Mouse (Mus musculus) neural tube, embryonic 15.5 days (tissue): ENCODE data around the gene Angptl6. TPM values are rescaled to one million over a fixed set of nuclear protein-coding genes. Genes with fewer than 3 reads are reported as not detected.

ENCODE experiments used
- ATAC-seq: fragments of 200-750 bp; cut with Nextera tagmentation; 2 replicates; pipeline ENCODE4 v1.8.0; 2017; ENCODE audit warnings: mild to moderate bottlenecking, moderate TSS enrichment, moderate library complexity; ENCODE audit not compliant: low FRiP score
- H3K27ac ChIP-seq: fragments of 300-500 bp; sonication (generic); replicated peaks from 2 replicates; pipeline ENCODE4 v1.5.1; 2015; ENCODE audit warnings: mild to moderate bottlenecking, inconsistent platforms
- H3K27me3 ChIP-seq: fragments of 300-500 bp; sonication (generic); replicated peaks from 2 replicates; pipeline ENCODE4 v1.6.1; 2015; ENCODE audit warnings: inconsistent platforms
- H3K36me3 ChIP-seq: fragments of 300-500 bp; sonication (generic); 2 replicates; pipeline ENCODE4 v1.6.1; 2015; ENCODE audit warnings: inconsistent platforms
- H3K4me1 ChIP-seq: fragments of 300-500 bp; sonication (generic); 2 replicates; pipeline ENCODE4 v1.6.1; 2015; ENCODE audit warnings: inconsistent platforms
- H3K4me2 ChIP-seq: fragments of 300-500 bp; sonication (generic); 2 replicates; pipeline ENCODE4 v1.6.1; 2015; ENCODE audit warnings: inconsistent platforms, mild to moderate bottlenecking, moderate library complexity
- H3K4me3 ChIP-seq: fragments of 300-500 bp; sonication (generic); replicated peaks from 2 replicates; pipeline ENCODE4 v1.5.1; 2015; ENCODE audit warnings: mild to moderate bottlenecking, inconsistent platforms
- H3K9ac ChIP-seq: fragments of 300-500 bp; sonication (generic); replicated peaks from 2 replicates; pipeline ENCODE4 v1.6.1; 2015; ENCODE audit warnings: mild to moderate bottlenecking, inconsistent platforms
- H3K9me3 ChIP-seq: fragments of 300-500 bp; sonication (generic); replicated peaks from 2 replicates; pipeline ENCODE4 v1.6.1; 2016; ENCODE audit warnings: inconsistent platforms
- WGBS: fragments of 180-500 bp; shearing (Covaris S2); methylation state at CpG from one replicate; pipeline ENCODE4 v1.1.7; 2015; ENCODE audit warnings: mixed read lengths; 5-methylcytosine and 5-hydroxymethylcytosine counted together
- polyA plus RNA-seq: library from polyadenylated mRNA; unstranded; fragments of >200 nt; fragmentation: Nextera tagmentation; extraction: Ambion mirVana; gene quantifications from 2 replicates; pipeline ENCODE4 v1.2.1, GENCODE M21; 2015

Angptl6 gene
- polyA plus RNA-seq, 1 experiment from 2014 or later, result 11.8 TPM

DNA sequence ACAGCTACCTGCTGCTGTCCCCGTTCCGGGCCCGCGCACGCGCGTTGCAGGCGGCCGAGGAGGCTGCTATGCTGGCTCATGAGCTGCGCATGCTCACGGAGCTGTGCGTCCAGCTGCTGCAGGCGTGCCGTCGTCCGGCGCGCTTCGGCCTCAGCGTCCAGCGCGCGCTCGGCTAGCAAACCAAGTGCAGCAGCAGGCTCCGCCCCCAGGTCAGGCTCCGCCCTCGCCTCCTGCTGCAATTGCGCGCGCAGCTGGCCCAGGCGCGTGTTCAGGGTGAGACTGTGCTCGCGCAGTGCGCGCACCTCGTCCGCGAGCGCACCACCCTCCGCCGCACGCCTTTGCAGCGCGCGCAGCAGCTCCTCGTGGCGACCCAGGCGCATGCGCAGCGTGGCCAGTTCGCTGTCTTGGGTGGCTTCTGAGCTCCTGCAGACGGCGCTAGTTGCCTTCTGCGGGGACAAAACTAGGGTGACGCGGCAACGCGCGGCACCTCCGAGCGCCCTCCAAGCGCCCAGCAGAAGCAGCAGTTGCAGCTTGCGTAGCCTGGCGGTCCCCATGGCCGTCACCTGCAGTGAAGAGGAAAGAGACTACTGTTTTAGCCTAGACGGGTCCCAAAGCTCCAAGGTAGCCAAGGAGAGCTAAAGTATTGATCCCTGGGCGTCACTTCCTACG lies 1.4 kb downstream of the Angptl6 start:
- WGBS, result under 1% methylated on average over 69 of the region's 69 CpGs
- peak overlapping the region; percentile 52 for H3K9ac ChIP-seq
- no peaks in the 10 kb centered on the region for H3K36me3 ChIP-seq
- ATAC-seq, result peak; percentile 93
- H3K4me1 ChIP-seq, result peaks cover 18% of the 10 kb centered on the region
- no peaks in the 10 kb centered on the region for H3K9me3 ChIP-seq
- H3K27ac ChIP-seq, result peak overlapping the region; percentile 96
- H3K27me3 ChIP-seq, result no peaks in the 10 kb centered on the region
- H3K4me3 ChIP-seq, result peak overlapping the region; percentile 45
- peak overlapping the region; percentile 67 for H3K4me2 ChIP-seq

DNA sequence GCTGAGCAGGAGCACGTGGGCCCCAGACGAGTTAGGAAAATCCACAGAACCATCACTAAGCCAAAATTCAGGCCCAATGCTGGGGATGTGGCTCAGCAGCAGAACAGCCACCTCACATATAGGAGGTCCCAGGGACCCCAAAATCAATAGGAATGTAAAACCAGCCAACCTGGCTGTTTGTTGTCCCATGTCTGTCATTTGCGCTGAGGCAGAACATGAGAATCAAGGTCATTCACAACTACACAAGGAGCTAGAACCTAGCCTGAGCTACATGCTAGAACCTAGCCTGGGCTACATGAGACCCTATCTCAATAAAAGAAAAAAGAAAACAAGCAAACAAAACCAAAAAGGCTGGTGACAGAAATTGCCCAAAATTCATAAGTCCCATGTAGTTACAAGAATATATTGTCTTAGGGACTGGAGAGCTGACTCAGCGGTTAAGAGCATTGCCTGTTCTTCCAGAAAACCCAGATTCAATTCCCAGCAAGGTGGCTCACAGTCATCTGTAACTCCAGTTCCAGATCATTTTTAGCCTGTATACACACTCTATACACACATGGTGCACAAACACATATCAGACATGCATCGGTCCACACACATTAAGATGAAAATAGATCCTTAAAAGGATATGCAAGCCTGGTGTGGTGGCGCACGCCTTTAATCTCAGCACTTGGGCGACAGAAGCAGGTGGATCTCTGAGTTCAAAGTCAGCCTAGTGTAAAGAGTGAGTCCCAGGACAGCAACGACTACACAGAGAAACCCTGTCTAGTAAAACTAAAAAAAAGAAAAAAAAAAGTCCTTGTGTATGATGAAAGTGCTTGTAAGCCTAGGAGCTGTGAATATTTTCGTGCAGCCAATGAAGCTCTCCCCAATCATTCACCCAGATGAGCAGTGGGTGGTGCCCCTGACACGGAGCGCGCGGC lies 2.1 kb downstream of the Angptl6 start:
- H3K4me1 ChIP-seq, result peaks cover 18% of the 10 kb centered on the region
- 0 out of 2 replicates have a peak, but pooled peaks cover under 1% of the 10 kb centered on the region for H3K27me3 ChIP-seq
- H3K4me2 ChIP-seq, result peak overlapping the region; percentile 67
- no peaks in the 10 kb centered on the region for H3K9me3 ChIP-seq
- 33% methylated on average over 14 of the region's 14 CpGs for WGBS
- peak overlapping the region; percentile 45 for H3K4me3 ChIP-seq
- ATAC-seq, result peak; percentile 4; the same call in 1 of the 2 replicates
- no peaks in the 10 kb centered on the region for H3K36me3 ChIP-seq
- H3K9ac ChIP-seq, result peak overlapping the region; percentile 45
- H3K27ac ChIP-seq, result peak overlapping the region; percentile 96

DNA sequence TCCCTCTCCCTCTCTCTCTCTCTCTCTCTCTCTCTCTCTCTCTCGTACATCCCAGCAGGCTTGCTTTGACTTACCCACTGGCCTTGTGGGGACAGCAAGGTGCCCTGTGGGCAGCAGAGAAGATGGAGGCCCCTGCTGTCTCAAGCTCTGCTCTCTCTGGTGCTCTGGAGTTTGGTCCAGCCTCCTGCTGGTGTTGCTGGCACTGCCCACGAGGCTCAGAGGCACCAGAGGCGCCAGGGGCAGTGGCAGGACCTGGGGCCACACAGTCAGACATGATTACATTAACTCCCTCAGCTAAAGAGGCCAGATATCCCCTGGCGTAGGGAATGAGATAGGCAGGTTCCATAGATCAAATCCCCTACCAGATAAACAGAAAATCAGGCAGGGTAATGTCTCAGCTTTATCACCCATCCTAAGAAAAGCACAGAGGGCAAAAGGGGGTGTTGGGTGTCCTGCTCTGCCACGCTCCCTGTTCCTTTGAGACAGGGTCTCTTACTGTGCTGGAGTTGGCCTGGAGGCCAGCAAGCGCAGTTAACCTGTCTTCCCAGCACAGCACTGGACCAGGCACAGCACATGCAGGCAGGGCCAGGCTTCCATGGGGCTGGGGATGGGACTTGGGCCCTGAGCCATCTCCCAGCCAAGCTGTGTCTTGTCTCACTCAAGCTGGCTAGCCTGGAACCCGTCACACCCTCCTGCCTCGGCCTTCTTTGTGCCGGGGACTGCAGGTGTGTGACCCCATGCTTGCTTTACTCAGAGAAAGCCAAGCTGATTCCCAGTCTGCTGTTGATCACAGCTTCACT lies 3.0 kb downstream of the Angptl6 start:
- WGBS, result 79% methylated on average over 8 of the region's 9 CpGs
- no peaks in the 10 kb centered on the region for H3K9me3 ChIP-seq
- no peak overlapping the region for H3K4me3 ChIP-seq
- peaks cover 18% of the 10 kb centered on the region for H3K4me1 ChIP-seq
- no peak overlapping the region for H3K4me2 ChIP-seq
- no peak overlapping the region for H3K27ac ChIP-seq
- H3K9ac ChIP-seq, result no peak overlapping the region
- H3K36me3 ChIP-seq, result no peaks in the 10 kb centered on the region
- no peak for ATAC-seq
- 0 out of 2 replicates have a peak, but pooled peaks cover 3% of the 10 kb centered on the region for H3K27me3 ChIP-seq

DNA sequence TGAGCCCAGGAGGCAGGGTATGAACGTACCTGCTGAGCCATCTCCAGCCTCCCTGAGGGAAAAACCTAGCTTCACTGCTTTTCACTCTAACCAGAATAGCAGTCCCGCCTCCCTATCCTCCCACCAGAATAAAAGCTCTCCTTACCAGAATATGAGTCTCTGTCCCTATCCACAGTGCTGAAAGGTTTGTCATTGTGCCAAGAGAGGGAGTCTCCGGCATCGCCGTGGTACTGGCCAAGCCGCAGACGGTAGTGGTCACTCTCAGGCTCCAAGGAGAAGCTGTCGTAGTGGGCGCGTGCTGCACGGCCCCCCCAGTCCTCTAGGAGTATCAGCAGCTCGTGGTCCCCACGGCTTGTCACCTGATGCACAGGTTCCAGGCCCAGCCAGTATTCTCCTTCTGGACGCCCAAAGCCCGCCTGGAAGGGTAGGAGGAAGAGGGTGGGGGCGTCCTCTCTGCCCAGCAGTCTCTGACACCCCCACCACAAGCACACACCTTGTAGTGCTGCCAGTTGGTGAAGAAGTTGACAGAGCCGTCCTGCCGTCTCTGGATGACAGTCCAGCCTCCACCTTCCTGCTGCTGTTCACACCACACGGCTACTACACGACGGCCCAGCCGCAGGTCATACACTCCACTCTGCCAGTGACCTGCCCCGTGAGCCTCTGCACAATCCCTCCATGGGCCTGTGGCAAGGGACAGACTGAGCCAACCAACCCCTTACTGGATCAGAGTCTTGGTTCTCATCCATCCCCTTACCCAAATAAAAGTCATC lies 4.3 kb downstream of the Angptl6 start:
- Histone ChIP-seq H3K36me3 (no peaks in the 10 kb centered on the region), H3K27me3 (peaks cover 14% of the 10 kb centered on the region), H3K9ac (no peak overlapping the region), H3K9me3 (no peaks in the 10 kb centered on the region), H3K27ac (no peak overlapping the region), H3K4me3 (no peak overlapping the region), H3K4me1 (peaks cover 18% of the 10 kb centered on the region), H3K4me2 (no peak overlapping the region)
- no peak for ATAC-seq
- 71% methylated on average over 23 of the region's 23 CpGs for WGBS

DNA sequence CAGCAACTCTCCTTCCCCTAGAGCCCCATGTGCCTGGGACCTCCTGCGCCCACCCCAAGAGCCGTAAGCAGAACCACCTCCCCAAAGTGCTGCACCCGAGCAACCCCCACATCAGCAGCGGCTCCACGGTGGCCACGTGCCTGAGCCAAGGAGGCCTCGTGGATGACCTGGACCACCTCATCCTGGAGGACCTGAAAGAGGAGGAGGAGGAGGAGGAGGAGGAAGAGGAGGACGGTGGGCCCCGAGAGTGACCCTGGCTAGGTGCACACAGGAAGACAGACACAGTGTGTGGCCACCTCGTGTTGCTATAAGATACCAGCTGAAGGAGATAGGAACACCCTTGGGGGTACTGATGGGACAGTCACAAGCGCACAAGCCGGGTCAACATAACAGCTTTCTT lies 6.0 kb downstream of the Angptl6 start:
- H3K27ac ChIP-seq, result no peak overlapping the region
- no peak for ATAC-seq
- no peak overlapping the region for H3K4me2 ChIP-seq
- no peaks in the 10 kb centered on the region for H3K36me3 ChIP-seq
- H3K9me3 ChIP-seq, result no peaks in the 10 kb centered on the region
- no peak overlapping the region for H3K4me3 ChIP-seq
- peaks cover 21% of the 10 kb centered on the region for H3K4me1 ChIP-seq
- H3K9ac ChIP-seq, result no peak overlapping the region
- peaks cover 31% of the 10 kb centered on the region for H3K27me3 ChIP-seq
- whole genome bisulfite sequencing, result 92% methylated on average over 12 of the region's 12 CpGs

DNA sequence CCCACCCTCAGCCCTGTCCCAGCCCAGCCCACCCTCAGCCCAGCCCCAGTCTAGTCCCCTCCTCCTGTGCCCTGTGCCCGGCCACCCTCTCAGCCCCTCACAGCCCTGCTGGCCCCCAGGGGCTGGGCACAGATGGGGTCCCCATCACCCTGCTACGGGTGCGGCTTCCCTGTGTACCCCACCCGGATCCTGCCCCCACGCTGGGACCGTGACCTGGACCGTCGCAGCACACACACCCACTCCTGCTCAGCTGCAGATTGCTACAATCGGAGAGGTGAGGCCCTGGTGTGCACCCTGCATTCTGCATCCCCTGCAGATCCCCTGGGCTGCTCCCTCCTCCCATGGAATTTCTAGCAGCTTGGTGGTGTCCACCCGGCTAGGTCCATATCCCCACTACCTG lies 6.5 kb downstream of the Angptl6 start:
- Histone ChIP-seq H3K4me1 (peaks cover 22% of the 10 kb centered on the region), H3K4me2 (no peak overlapping the region), H3K27ac (no peak overlapping the region), H3K36me3 (no peaks in the 10 kb centered on the region), H3K9me3 (no peaks in the 10 kb centered on the region), H3K9ac (no peak overlapping the region), H3K4me3 (no peak overlapping the region), H3K27me3 (peaks cover 34% of the 10 kb centered on the region)
- WGBS, result 91% methylated on average over 10 of the region's 10 CpGs
- ATAC-seq, result no peak

DNA sequence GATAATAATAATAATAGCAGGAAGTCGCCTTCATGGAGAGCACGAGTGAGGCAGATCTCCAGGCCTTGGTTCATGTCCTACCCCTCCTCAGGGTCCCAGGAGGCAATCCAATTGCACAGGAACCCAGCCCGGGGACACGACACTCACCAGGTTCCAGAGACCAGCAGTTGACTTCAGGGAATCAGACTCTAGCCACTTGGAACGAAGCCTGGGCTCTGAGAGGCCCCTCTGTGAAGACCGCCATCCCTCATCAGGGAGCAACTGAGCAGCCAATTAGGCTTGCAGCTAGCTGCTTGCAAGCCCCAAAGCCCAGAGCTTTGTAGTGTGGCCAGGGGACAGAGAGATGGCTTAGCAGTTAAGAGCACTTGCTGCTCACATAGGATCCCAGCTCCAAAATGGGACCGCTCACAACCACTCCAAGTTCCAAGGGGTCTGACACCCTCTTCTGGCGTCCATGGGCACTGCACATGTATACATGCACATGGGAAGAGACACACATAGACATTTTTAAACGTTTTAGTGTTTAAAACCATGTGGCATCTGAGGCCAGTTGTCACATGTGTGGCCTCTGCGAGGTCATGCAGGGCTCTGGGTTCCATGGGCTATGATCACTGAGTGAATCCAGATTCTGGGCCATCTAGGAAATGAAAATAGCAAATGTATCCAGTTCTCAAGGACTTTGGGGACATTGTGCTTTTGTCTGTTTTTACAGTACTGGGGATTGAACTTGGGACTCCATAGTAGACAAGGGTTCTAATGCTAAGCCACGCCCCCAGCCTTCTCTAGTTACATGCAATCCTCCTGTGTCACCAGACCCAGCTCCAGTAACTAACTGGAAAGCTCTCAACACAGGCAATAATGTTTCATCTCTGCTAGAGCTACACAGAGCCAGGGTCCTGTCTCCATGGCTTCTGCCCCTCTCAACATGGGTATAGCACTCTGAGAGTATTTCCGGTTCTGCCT lies 9.0 kb downstream of the Angptl6 start:
- WGBS, result 75% methylated on average over 12 of the region's 12 CpGs
- H3K27me3 ChIP-seq, result peaks cover 48% of the 10 kb centered on the region

DNA sequence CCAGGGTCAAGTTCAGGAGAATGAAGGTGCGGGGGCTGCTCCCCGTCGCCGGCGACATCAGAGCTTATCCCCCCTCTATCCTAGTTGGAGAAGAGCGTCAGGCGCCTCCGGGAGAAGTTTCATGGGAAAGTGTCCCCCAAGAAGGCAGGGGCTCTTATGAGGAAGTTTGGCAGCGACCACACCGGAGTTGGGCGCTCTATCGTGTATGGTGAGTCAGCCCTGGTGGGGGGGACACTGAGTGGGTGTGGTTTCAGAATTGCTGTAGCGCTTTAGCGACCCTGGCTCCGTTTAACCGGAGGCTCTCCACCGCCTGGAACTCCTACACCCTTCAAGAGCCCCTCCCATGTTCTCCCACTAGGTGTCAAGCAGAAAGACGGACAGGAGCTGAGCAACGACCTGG lies 10.3 kb downstream of the Angptl6 start:
- no peak overlapping the region for H3K9ac ChIP-seq
- WGBS, result 4% methylated on average over 19 of the region's 19 CpGs

More for the DNA sequence above, 9.0 kb downstream of the Angptl6 start:
- Histone ChIP-seq H3K9ac (no peak overlapping the region), H3K36me3 (no peaks in the 10 kb centered on the region), H3K4me2 (no peak overlapping the region), H3K27ac (no peak overlapping the region), H3K9me3 (no peaks in the 10 kb centered on the region), H3K4me1 (peaks cover 10% of the 10 kb centered on the region), H3K4me3 (no peak overlapping the region)
- no peak for ATAC-seq

DNA sequence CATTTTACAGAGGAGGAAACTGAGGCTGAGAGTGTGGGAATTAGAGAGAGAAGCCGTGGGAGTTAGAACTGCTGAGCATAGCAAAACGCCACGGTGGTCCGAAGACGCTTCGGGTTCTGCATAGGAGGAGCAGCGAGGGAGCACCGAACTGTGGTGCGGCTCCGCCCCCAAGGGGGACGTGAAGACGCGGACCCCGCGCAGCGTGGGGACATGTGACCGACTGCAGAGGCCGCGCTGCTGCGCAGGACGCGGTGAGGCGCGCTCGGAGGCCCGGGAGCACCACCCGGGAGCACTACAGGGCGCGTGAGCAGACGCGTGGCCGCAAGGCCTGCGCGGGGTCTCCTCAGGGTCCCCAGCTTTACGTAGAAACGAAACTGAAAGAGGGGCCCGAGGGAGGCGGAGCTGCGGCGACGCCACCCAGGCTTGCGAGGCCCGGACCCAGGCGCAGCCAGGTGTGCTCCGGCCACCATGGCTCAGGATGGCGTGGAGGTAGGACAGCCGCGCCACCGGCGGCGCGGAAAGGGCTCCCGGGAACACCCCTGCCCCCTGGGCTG lies 11.0 kb downstream of the Angptl6 start, which contains the start of gene A230050P20Rik:
A230050P20Rik (plus strand) TSS at position 195 of the 554 bp plus-strand sequence.
- WGBS, result 7% methylated on average over 53 of the region's 53 CpGs
- Histone ChIP-seq H3K4me1 (peaks cover 10% of the 10 kb centered on the region), H3K4me3 (peak within 1 kb of the TSS; percentile 44), H3K27ac (no peak within 1 kb of the TSS), H3K27me3 (peaks cover 51% of the 10 kb centered on the region), H3K4me2 (peak within 1 kb of the TSS; percentile 61), H3K9me3 (no peaks in the 10 kb centered on the region), H3K36me3 (no peaks in the 10 kb centered on the region), H3K9ac (peak within 1 kb of the TSS; percentile 31)
- peak; percentile 70 for ATAC-seq

More for the DNA sequence above, 10.3 kb downstream of the Angptl6 start:
- H3K27ac ChIP-seq, result no peak overlapping the region
- ATAC-seq, result peak; percentile 30; the same call in 1 of the 2 replicates
- peak overlapping the region; percentile 44 for H3K4me3 ChIP-seq
- no peaks in the 10 kb centered on the region for H3K9me3 ChIP-seq
- peak overlapping the region; percentile 61 for H3K4me2 ChIP-seq
- H3K27me3 ChIP-seq, result peaks cover 51% of the 10 kb centered on the region
- H3K36me3 ChIP-seq, result no peaks in the 10 kb centered on the region
- peaks cover 10% of the 10 kb centered on the region for H3K4me1 ChIP-seq

DNA sequence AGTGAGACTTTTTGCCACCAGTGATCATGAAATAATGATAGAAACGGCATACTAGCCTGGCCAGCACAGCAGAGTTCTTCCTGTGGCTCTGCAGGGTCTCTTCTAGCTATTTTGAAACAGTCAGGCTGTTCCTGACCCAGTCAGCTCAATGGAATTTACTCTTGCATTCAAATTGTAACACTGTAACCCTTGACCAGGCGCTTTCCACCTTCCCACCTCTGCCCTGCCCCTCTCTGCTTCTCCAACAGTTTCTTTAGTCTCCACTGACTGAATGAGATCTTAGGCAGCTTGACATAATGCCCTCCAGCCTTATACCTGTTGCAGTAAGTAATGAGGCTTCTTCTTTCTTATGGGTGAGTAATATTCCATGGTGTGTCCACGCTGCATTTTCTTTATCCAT lies 12.6 kb downstream of the Angptl6 start:
- peaks cover 48% of the 10 kb centered on the region for H3K27me3 ChIP-seq
- no peaks in the 10 kb centered on the region for H3K36me3 ChIP-seq
- no peak overlapping the region for H3K4me2 ChIP-seq
- ATAC-seq, result no peak
- no peaks in the 10 kb centered on the region for H3K9me3 ChIP-seq
- peaks cover 10% of the 10 kb centered on the region for H3K4me1 ChIP-seq
- no peak overlapping the region for H3K4me3 ChIP-seq
- 58% methylated on average over 3 of the region's 3 CpGs for WGBS
- H3K9ac ChIP-seq, result no peak overlapping the region
- no peak overlapping the region for H3K27ac ChIP-seq
